Mouse (Mus musculus) midbrain, embryonic 16.5 days (tissue): ENCODE data around the gene Spata19. TPM values are rescaled to one million over a fixed set of nuclear protein-coding genes. Genes with fewer than 3 reads are reported as not detected.

ENCODE experiments used
- polyA plus RNA-seq: library from polyadenylated mRNA; unstranded; fragments of >200 nt; fragmentation: Nextera tagmentation; extraction: Ambion mirVana; gene quantifications from 2 replicates; pipeline ENCODE4 v1.2.1, GENCODE M21; 2015

Spata19 gene
- polyA plus RNA-seq, 1 experiment from 2014 or later = not detected

Other genes with a start within 250 kb of the Spata19 start
- 46.3 and 57.8 TPM in 2 replicates for gene Jam3, start 241.4 kb upstream of the Spata19 start, polyA plus RNA-seq
- 21.9 and 22.8 TPM in 2 replicates for gene Igsf9b, start 97.6 kb upstream of the Spata19 start, polyA plus RNA-seq